ENCODE assay signal across 8 mouse cellular contexts in the genomic region with DNA sequence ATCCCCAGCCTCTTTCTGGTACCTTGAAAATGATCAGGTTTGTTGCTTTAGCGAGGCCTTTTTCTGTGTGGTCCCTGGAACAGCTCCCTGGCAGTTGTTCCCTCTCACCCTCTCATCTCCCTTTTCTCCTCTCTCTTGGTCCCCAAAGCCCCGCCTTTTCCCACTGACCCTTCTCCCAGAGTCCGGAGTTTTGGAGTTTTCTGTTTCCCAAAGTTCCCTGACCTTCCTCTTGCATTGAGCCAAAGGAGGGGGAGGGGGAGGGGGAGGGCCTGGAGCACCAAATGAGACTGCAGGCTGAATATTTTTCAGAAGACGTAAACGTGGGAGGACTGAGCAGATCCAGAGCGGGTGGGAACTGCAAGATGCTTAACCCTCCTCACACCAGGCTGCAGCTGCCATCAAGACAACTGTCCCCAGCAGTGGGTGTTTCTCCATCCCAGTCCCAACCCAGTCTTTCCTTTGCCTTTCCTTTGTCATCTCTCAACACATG. TPM values are rescaled to one million over a fixed set of nuclear protein-coding genes. Genes with fewer than 3 reads are reported as not detected.
DNase-seq lines count a peak whose midpoint lies in the region; ATAC-seq lines count a peak whose summit lies in the region.

Gene Rarres2, minus strand, starts transcription at position 218 of the 490 bp plus-strand sequence.

- ATAC-seq in neural tube, embryonic 11.5 days (ENCODE audit: insufficient read depth, low FRiP score, low TSS enrichment) = no peak
- 0 out of 2 replicates have a peak, but pooled peaks have one; percentile 12 for ATAC-seq in liver, embryonic 15.5 days (ENCODE audit: insufficient read depth)
- ATAC-seq in hindbrain, embryonic 11.5 days (ENCODE audit: low FRiP score) = no peak
- ATAC-seq in inflammation-experienced regulatory T-cells, adult 6 months = no peak
- no peak for ATAC-seq in forebrain, embryonic 16.5 days

- H3K4me2 ChIP-seq in neural tube, embryonic 11.5 days (ENCODE audit: low read depth) = no peak within 1 kb of the TSS
- H3K4me2 ChIP-seq in liver, embryonic 15.5 days = peak within 1 kb of the TSS; percentile 29; the same call in 1 of the 2 replicates
- no peak within 1 kb of the TSS for H3K4me2 ChIP-seq in hindbrain, embryonic 11.5 days (replicated peaks; ENCODE audit: low read depth, low read length)
- H3K4me2 ChIP-seq in forebrain, embryonic 16.5 days (ENCODE audit: low read length) = no peak within 1 kb of the TSS

- H3K4me3 ChIP-seq in neural tube, embryonic 11.5 days (ENCODE audit: low read depth, low read length) = no peak within 1 kb of the TSS
- H3K4me3 ChIP-seq in liver, embryonic 15.5 days (replicated peaks) = no peak within 1 kb of the TSS
- no peak within 1 kb of the TSS for H3K4me3 ChIP-seq in hindbrain, embryonic 11.5 days (ENCODE audit: low read depth, low read length)
- H3K4me3 ChIP-seq in forebrain, embryonic 16.5 days (replicated peaks; ENCODE audit: low read length) = no peak within 1 kb of the TSS

- no peaks in the 10 kb centered on the region for H3K27me3 ChIP-seq in neural tube, embryonic 11.5 days (ENCODE audit: control insufficient read depth, insufficient read depth, low read length)
- H3K27me3 ChIP-seq in liver, embryonic 15.5 days = no peaks in the 10 kb centered on the region
- no peaks in the 10 kb centered on the region for H3K27me3 ChIP-seq in hindbrain, embryonic 11.5 days (ENCODE audit: control insufficient read depth, insufficient read depth, low read length)
- no peaks in the 10 kb centered on the region for H3K27me3 ChIP-seq in forebrain, embryonic 16.5 days (replicated peaks; ENCODE audit: control insufficient read depth, insufficient read depth, low read length)

- WGBS in neural tube, embryonic 11.5 days = 31% methylated on average over 6 of the region's 6 CpGs
- 32% methylated on average over 6 of the region's 6 CpGs for WGBS in liver, embryonic 15.5 days (ENCODE audit: insufficient replicate concordance)
- 35% methylated on average over 6 of the region's 6 CpGs for WGBS in hindbrain, embryonic 11.5 days
- WGBS in forebrain, embryonic 16.5 days = 33% methylated on average over 6 of the region's 6 CpGs

- no peak within 1 kb of the TSS for H3K27ac ChIP-seq in neural tube, embryonic 11.5 days (ENCODE audit: low read depth, low read length)
- H3K27ac ChIP-seq in liver, embryonic 15.5 days (replicated peaks) = 0 out of 2 replicates have a peak within 1 kb of the TSS, but pooled peaks have one; percentile 19
- no peak within 1 kb of the TSS for H3K27ac ChIP-seq in hindbrain, embryonic 11.5 days (ENCODE audit: low read depth, low read length)
- no peak within 1 kb of the TSS for H3K27ac ChIP-seq in forebrain, embryonic 16.5 days (ENCODE audit: low read length)

- H3K36me3 ChIP-seq in neural tube, embryonic 11.5 days (ENCODE audit: control insufficient read depth, insufficient read depth, low read length) = no peaks in the 10 kb centered on the region; the same call in 1 of the 2 replicates
- no peaks in the 10 kb centered on the region for H3K36me3 ChIP-seq in liver, embryonic 15.5 days (replicated peaks)
- H3K36me3 ChIP-seq in hindbrain, embryonic 11.5 days (ENCODE audit: control insufficient read depth, insufficient read depth, low read length) = no peaks in the 10 kb centered on the region
- no peaks in the 10 kb centered on the region for H3K36me3 ChIP-seq in forebrain, embryonic 16.5 days (ENCODE audit: control insufficient read depth, insufficient read depth)

- H3K9ac ChIP-seq in neural tube, embryonic 11.5 days (ENCODE audit: low read length) = no peak within 1 kb of the TSS
- H3K9ac ChIP-seq in liver, embryonic 15.5 days = no peak within 1 kb of the TSS
- H3K9ac ChIP-seq in hindbrain, embryonic 11.5 days (ENCODE audit: low read depth, low read length) = no peak within 1 kb of the TSS
- H3K9ac ChIP-seq in forebrain, embryonic 16.5 days (replicated peaks; ENCODE audit: low read depth, low read length) = no peak within 1 kb of the TSS

- H3K4me1 ChIP-seq in neural tube, embryonic 11.5 days (ENCODE audit: control insufficient read depth, insufficient read depth, low read length) = no peaks in the 10 kb centered on the region
- H3K4me1 ChIP-seq in liver, embryonic 15.5 days (replicated peaks) = peaks cover 11% of the 10 kb centered on the region
- H3K4me1 ChIP-seq in hindbrain, embryonic 11.5 days (replicated peaks; ENCODE audit: control insufficient read depth, insufficient read depth, low read length) = no peaks in the 10 kb centered on the region
- peaks cover 5% of the 10 kb centered on the region for H3K4me1 ChIP-seq in forebrain, embryonic 16.5 days (replicated peaks; ENCODE audit: control insufficient read depth, insufficient read depth, low read length)

- DNase-seq in neural tube, embryonic 11.5 days (ENCODE audit: low spot score) = peak; percentile 17
- no peak for DNase-seq in neural tube, embryonic 10.5 days (ENCODE audit: extremely low spot score, low spot score)
- DNase-seq in gastrocnemius, postnatal 25 days = peak; percentile 78
- peak; percentile 40 for DNase-seq in kidney, adult 18-20 months
- no peak for DNase-seq in hindbrain, embryonic 11.5 days (ENCODE audit: low spot score)

- H3K9me3 ChIP-seq in neural tube, embryonic 11.5 days (ENCODE audit: control insufficient read depth, low read length) = no peaks in the 10 kb centered on the region
- no peaks in the 10 kb centered on the region for H3K9me3 ChIP-seq in liver, embryonic 15.5 days (replicated peaks)
- H3K9me3 ChIP-seq in hindbrain, embryonic 11.5 days (ENCODE audit: control insufficient read depth, low read length) = no peaks in the 10 kb centered on the region
- H3K9me3 ChIP-seq in forebrain, embryonic 16.5 days (ENCODE audit: control insufficient read depth, low read length) = no peaks in the 10 kb centered on the region

RNA-seq across cellular contexts. Expression of gene Rarres2, which starts in this region (rescaled TPM):
- 1.6 and 2.8 TPM in 2 replicates for polyA plus RNA-seq in neural tube, embryonic 11.5 days (2014; fragmentation: Nextera tagmentation; extraction: Ambion mirVana)
- total RNA-seq in gastrocnemius, postnatal 25 days (2021) = 10 to 100 TPM; 19.7 to 35.5 TPM
- 34.4 and 43.9 TPM in 2 replicates for polyA plus RNA-seq in liver, embryonic 15.5 days (2015; fragmentation: Nextera tagmentation; extraction: Ambion mirVana)
- 2.0 and 2.5 TPM in 2 replicates for polyA plus RNA-seq in hindbrain, embryonic 11.5 days (2014; fragmentation: Nextera tagmentation; extraction: Ambion mirVana)
- polyA plus RNA-seq in inflammation-experienced regulatory T-cells, adult 6 months (2017; shearing (Covaris generic)) = under 1 TPM in 1 of 3 experiments, not detected in 2; 0.35 TPM
- 3.6 and 4.5 TPM in 2 replicates for polyA plus RNA-seq in forebrain, embryonic 16.5 days (2015; fragmentation: Nextera tagmentation; extraction: Ambion mirVana)

Comparison
In these comparisons a context has a peak if more than half of its experiments do, and no peak if none do; other contexts are left out.
1. DNase-seq: peak in neural tube, embryonic 11.5 days (single experiment), gastrocnemius, postnatal 25 days (single experiment) and kidney, adult 18-20 months (single experiment); none in neural tube, embryonic 10.5 days (single experiment) and hindbrain, embryonic 11.5 days (single experiment).